Mouse (Mus musculus) neural tube, embryonic 13.5 days (tissue): ENCODE results near the gene Slc25a21. TPM values are rescaled to one million over a fixed set of nuclear protein-coding genes. Genes with fewer than 3 reads are reported as not detected.

Source experiments
- ATAC-seq: fragments of 200-750 bp; cut with Nextera tagmentation; 2 replicates; pipeline ENCODE4 v1.8.0; 2017; ENCODE audit warnings: low read depth, mild to moderate bottlenecking, moderate TSS enrichment, moderate library complexity
- H3K27ac ChIP-seq: fragments of 300-500 bp; sonication (generic); replicated peaks from 2 replicates; pipeline ENCODE4 v1.5.1; 2015; ENCODE audit warnings: moderate library complexity, mild to moderate bottlenecking, inconsistent platforms
- H3K27me3 ChIP-seq: fragments of 300-500 bp; sonication (generic); 2 replicates; pipeline ENCODE4 v1.6.1; 2015; ENCODE audit warnings: mild to moderate bottlenecking, inconsistent platforms
- H3K36me3 ChIP-seq: fragments of 300-500 bp; sonication (generic); 2 replicates; pipeline ENCODE4 v1.6.1; 2015; ENCODE audit warnings: mild to moderate bottlenecking, inconsistent platforms
- H3K4me1 ChIP-seq: fragments of 300-500 bp; sonication (generic); replicated peaks from 2 replicates; pipeline ENCODE4 v1.6.1; 2015; ENCODE audit warnings: inconsistent platforms
- H3K4me2 ChIP-seq: fragments of 300-500 bp; sonication (generic); 2 replicates; pipeline ENCODE4 v1.6.1; 2015; ENCODE audit warnings: inconsistent platforms, mild to moderate bottlenecking, moderate library complexity
- H3K4me3 ChIP-seq: fragments of 300-500 bp; sonication (generic); 2 replicates; pipeline ENCODE4 v1.5.1; 2015; ENCODE audit warnings: mild to moderate bottlenecking, inconsistent platforms
- H3K9ac ChIP-seq: fragments of 300-500 bp; sonication (generic); 2 replicates; pipeline ENCODE4 v1.6.1; 2015; ENCODE audit warnings: moderate library complexity, mild to moderate bottlenecking, inconsistent platforms
- H3K9me3 ChIP-seq: fragments of 300-500 bp; sonication (generic); 2 replicates; pipeline ENCODE4 v1.6.1; 2016; ENCODE audit warnings: inconsistent platforms
- WGBS: fragments of 180-500 bp; shearing (Covaris S2); methylation state at CpG from one replicate; pipeline ENCODE4 v1.1.7; 2015; 5-methylcytosine and 5-hydroxymethylcytosine counted together
- polyA plus RNA-seq: library from polyadenylated mRNA; unstranded; fragments of >200 nt; fragmentation: Nextera tagmentation; extraction: Ambion mirVana; gene quantifications from 2 replicates; pipeline ENCODE4 v1.2.1, GENCODE M21; 2015

The Slc25a21 gene
- polyA plus RNA-seq, 1 experiment from 2014 or later = 0.28 TPM

DNA sequence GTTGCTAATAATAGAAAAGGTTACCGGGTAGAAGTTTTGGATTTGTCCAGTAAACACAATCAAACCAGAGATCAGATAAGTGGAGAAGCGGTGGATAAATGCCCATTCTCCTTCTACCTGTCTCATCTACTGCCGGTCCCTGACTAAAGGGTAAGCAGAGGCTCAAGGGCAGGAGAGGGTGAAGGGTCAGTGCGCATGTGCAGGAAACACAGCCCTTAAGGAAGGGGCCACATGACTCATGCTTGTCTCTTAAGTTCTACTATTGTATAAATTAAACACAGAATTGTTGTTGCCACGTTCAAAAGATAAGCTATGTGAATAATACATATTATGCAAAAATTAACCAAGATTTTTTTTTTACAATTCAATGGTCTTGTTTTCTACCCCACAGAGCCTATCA, 98.9 kb downstream of the Slc25a21 start:
- no peaks in the 10 kb centered on the region for H3K9me3 ChIP-seq
- no peak for ATAC-seq
- no peak overlapping the region for H3K4me3 ChIP-seq
- H3K4me2 ChIP-seq = no peak overlapping the region
- H3K36me3 ChIP-seq = no peaks in the 10 kb centered on the region
- no peaks in the 10 kb centered on the region for H3K27me3 ChIP-seq
- no peak overlapping the region for H3K9ac ChIP-seq
- no peak overlapping the region for H3K27ac ChIP-seq
- 93% methylated on average over 5 of the region's 5 CpGs for WGBS
- no peaks in the 10 kb centered on the region for H3K4me1 ChIP-seq

DNA sequence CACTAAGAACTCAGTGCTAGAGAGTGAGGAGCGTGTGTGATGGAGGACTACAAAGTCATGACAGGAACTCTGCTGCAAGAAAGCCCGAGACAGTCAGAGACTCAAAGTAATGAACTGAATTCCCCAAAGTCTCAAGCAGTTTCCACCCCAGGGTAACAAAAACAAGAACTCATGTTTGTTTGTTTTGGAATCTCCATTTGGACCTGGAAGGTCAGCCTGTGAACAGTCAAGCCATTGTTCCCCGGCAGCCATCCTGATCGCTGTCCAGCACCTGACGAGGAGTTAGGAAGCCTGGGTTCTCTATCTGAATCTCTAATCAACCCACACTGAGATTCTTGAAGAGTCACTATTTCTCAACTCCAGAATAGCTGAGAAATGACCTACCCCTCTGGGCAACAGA, 104.2 kb downstream of the Slc25a21 start:
- Histone ChIP-seq H3K9ac (no peak overlapping the region), H3K4me2 (no peak overlapping the region), H3K36me3 (no peaks in the 10 kb centered on the region), H3K9me3 (no peaks in the 10 kb centered on the region), H3K4me1 (no peaks in the 10 kb centered on the region), H3K27me3 (no peaks in the 10 kb centered on the region), H3K4me3 (no peak overlapping the region), H3K27ac (no peak overlapping the region)
- 55% methylated on average over 5 of the region's 5 CpGs for WGBS
- no peak for ATAC-seq

GRCm38 (mm10) chr12:57084519-57084918, 112.8 kb downstream of the Slc25a21 start:
- H3K4me3 ChIP-seq = no peak overlapping the region
- H3K9me3 ChIP-seq = no peaks in the 10 kb centered on the region
- H3K4me2 ChIP-seq = no peak overlapping the region
- peaks cover 8% of the 10 kb centered on the region; the same call in 1 of the 2 replicates for H3K4me1 ChIP-seq
- H3K36me3 ChIP-seq = no peaks in the 10 kb centered on the region
- H3K9ac ChIP-seq = no peak overlapping the region
- H3K27ac ChIP-seq = no peak overlapping the region
- WGBS = 5% methylated on average over 3 of the region's 3 CpGs
- H3K27me3 ChIP-seq = no peaks in the 10 kb centered on the region
- ATAC-seq = no peak

- WGBS = 71% methylated on average over 5 of the region's 5 CpGs
- H3K27me3 ChIP-seq = no peaks in the 10 kb centered on the region
- H3K9me3 ChIP-seq = no peaks in the 10 kb centered on the region
- H3K27ac ChIP-seq = no peak overlapping the region
- no peak overlapping the region for H3K4me3 ChIP-seq
- no peaks in the 10 kb centered on the region for H3K36me3 ChIP-seq
- ATAC-seq = no peak
- H3K4me1 ChIP-seq = peaks cover 8% of the 10 kb centered on the region; the same call in 1 of the 2 replicates
- no peak overlapping the region for H3K9ac ChIP-seq
- no peak overlapping the region for H3K4me2 ChIP-seq
Observed at GRCm38 (mm10) chr12:57083533-57083932, 113.7 kb downstream of the Slc25a21 start.

- Histone ChIP-seq H3K27me3 (no peaks in the 10 kb centered on the region), H3K9me3 (no peaks in the 10 kb centered on the region), H3K4me3 (no peak overlapping the region), H3K36me3 (no peaks in the 10 kb centered on the region), H3K4me2 (no peak overlapping the region), H3K4me1 (peaks cover 5% of the 10 kb centered on the region; the same call in 1 of the 2 replicates), H3K9ac (no peak overlapping the region), H3K27ac (no peak overlapping the region)
- WGBS = 32% methylated on average over 4 of the region's 4 CpGs
- ATAC-seq = no peak
Observed at GRCm38 (mm10) chr12:57076606-57077005, 120.7 kb downstream of the Slc25a21 start.

DNA sequence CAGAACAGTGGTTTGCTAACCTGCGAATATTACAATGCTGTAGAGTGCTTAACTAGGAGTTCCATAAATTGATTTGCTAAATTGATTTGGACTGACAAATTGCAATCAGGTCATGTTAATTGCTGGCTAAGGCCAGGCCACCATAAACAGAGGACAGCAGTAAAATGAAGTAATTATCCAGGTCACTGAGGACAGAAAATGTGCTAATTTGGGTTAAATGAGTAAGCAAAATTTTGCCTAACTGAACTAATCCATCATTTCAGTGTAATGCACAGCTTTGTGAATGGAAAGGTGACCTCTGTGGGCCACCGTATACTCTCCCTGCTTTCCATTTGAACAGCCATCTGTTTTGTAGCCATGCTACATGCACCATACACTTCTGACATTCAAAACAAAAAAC, 124.7 kb downstream of the Slc25a21 start:
- no peak for ATAC-seq
- 66% methylated on average over 2 of the region's 2 CpGs for WGBS
- peaks cover 19% of the 10 kb centered on the region; the same call in 1 of the 2 replicates for H3K4me1 ChIP-seq
- H3K27me3 ChIP-seq = no peaks in the 10 kb centered on the region
- H3K9ac ChIP-seq = no peak overlapping the region
- no peak overlapping the region for H3K27ac ChIP-seq
- no peak overlapping the region for H3K4me2 ChIP-seq
- H3K4me3 ChIP-seq = no peak overlapping the region
- H3K36me3 ChIP-seq = no peaks in the 10 kb centered on the region
- no peaks in the 10 kb centered on the region for H3K9me3 ChIP-seq

- H3K9ac ChIP-seq = no peak overlapping the region
- 6% methylated on average over 5 of the region's 5 CpGs for WGBS
- peak; percentile 89 for ATAC-seq
Observed at GRCm38 (mm10) chr12:57068607-57069006, 128.7 kb downstream of the Slc25a21 start.

GRCm38 (mm10) chr12:57019737-57020136, 177.5 kb downstream of the Slc25a21 start:
- H3K4me3 ChIP-seq = no peak overlapping the region
- no peaks in the 10 kb centered on the region for H3K4me1 ChIP-seq
- no peak overlapping the region for H3K27ac ChIP-seq
- H3K36me3 ChIP-seq = no peaks in the 10 kb centered on the region
- no peaks in the 10 kb centered on the region for H3K27me3 ChIP-seq
- WGBS = 80% methylated on average over 4 of the region's 4 CpGs
- ATAC-seq = no peak
- no peak overlapping the region for H3K9ac ChIP-seq
- H3K9me3 ChIP-seq = no peaks in the 10 kb centered on the region
- H3K4me2 ChIP-seq = no peak overlapping the region

More at GRCm38 (mm10) chr12:57068607-57069006, 128.7 kb downstream of the Slc25a21 start:
- no peak overlapping the region for H3K4me3 ChIP-seq
- H3K27ac ChIP-seq = no peak overlapping the region
- H3K4me2 ChIP-seq = no peak overlapping the region
- no peaks in the 10 kb centered on the region for H3K9me3 ChIP-seq
- no peaks in the 10 kb centered on the region for H3K27me3 ChIP-seq
- H3K36me3 ChIP-seq = no peaks in the 10 kb centered on the region
- peaks cover 14% of the 10 kb centered on the region; the same call in 1 of the 2 replicates for H3K4me1 ChIP-seq

GRCm38 (mm10) chr12:57016845-57017244, 180.4 kb downstream of the Slc25a21 start:
- Histone ChIP-seq H3K9me3 (no peaks in the 10 kb centered on the region), H3K4me3 (no peak overlapping the region), H3K4me1 (no peaks in the 10 kb centered on the region), H3K9ac (no peak overlapping the region), H3K36me3 (no peaks in the 10 kb centered on the region), H3K27me3 (no peaks in the 10 kb centered on the region), H3K4me2 (no peak overlapping the region), H3K27ac (no peak overlapping the region)
- 78% methylated on average over 3 of the region's 3 CpGs for WGBS
- no peak for ATAC-seq

- H3K9me3 ChIP-seq = no peaks in the 10 kb centered on the region
- no peak overlapping the region for H3K4me3 ChIP-seq
- no peak for ATAC-seq
- H3K27ac ChIP-seq = no peak overlapping the region
- no peak overlapping the region for H3K4me2 ChIP-seq
- no peaks in the 10 kb centered on the region for H3K27me3 ChIP-seq
- 78% methylated on average over 3 of the region's 3 CpGs for WGBS
- H3K4me1 ChIP-seq = no peaks in the 10 kb centered on the region
- H3K9ac ChIP-seq = no peak overlapping the region
- no peaks in the 10 kb centered on the region for H3K36me3 ChIP-seq
Observed at GRCm38 (mm10) chr12:57016324-57016723, 180.9 kb downstream of the Slc25a21 start.

- Histone ChIP-seq H3K4me3 (no peak overlapping the region), H3K36me3 (no peaks in the 10 kb centered on the region), H3K9me3 (no peaks in the 10 kb centered on the region), H3K4me2 (peak overlapping the region; percentile 30), H3K27ac (no peak overlapping the region), H3K27me3 (no peaks in the 10 kb centered on the region), H3K4me1 (peaks cover 8% of the 10 kb centered on the region), H3K9ac (peak overlapping the region; percentile 22; the same call in 1 of the 2 replicates)
- peak; percentile 59; the same call in 1 of the 2 replicates for ATAC-seq
- WGBS = 10% methylated on average over 11 of the region's 11 CpGs
Observed at GRCm38 (mm10) chr12:57009010-57009409, 188.3 kb downstream of the Slc25a21 start.

GRCm38 (mm10) chr12:56986049-56986448, 211.2 kb downstream of the Slc25a21 start:
- Histone ChIP-seq H3K4me2 (no peak overlapping the region), H3K9me3 (no peaks in the 10 kb centered on the region), H3K4me3 (no peak overlapping the region), H3K9ac (no peak overlapping the region), H3K36me3 (no peaks in the 10 kb centered on the region), H3K27ac (no peak overlapping the region), H3K27me3 (peaks cover 49% of the 10 kb centered on the region), H3K4me1 (0 out of 2 replicates have a peak, but pooled peaks cover 3% of the 10 kb centered on the region)
- no peak for ATAC-seq
- 10% methylated on average over 5 of the region's 5 CpGs for WGBS

GRCm38 (mm10) chr12:56982066-56982626, 215.1 kb downstream of the Slc25a21 start:
- Histone ChIP-seq H3K4me1 (0 out of 2 replicates have a peak, but pooled peaks cover 3% of the 10 kb centered on the region), H3K4me2 (no peak overlapping the region), H3K36me3 (no peaks in the 10 kb centered on the region), H3K27me3 (peaks cover 35% of the 10 kb centered on the region), H3K27ac (no peak overlapping the region), H3K9me3 (no peaks in the 10 kb centered on the region), H3K4me3 (no peak overlapping the region), H3K9ac (no peak overlapping the region)
- no peak for ATAC-seq
- WGBS = 77% methylated on average over 16 of the region's 18 CpGs
